Mouse (Mus musculus) kidney, embryonic 14.5 days (tissue): ENCODE measurements at regions not wholly inside any gene's neighbourhood (a gene's known extent, or its start where the extent isn't known, plus 50 kb on each side); places are given as distances from the start of the nearest gene placed in this dataset.
"Not testable (repeated sequence)": the region's sequence is repeated elsewhere in the genome, so short reads cannot be mapped to it uniquely, and the experiment has no call there.

ENCODE experiments used
- ATAC-seq: fragments of 200-750 bp; cut with Nextera tagmentation; 2 replicates; pipeline ENCODE4 v1.8.0; 2017; ENCODE audit warnings: moderate number of reproducible peaks, mild to moderate bottlenecking, moderate TSS enrichment, moderate library complexity; ENCODE audit not compliant: low FRiP score, low TSS enrichment
- H3K27ac ChIP-seq: fragments of 300-500 bp; sonication (generic); 2 replicates; pipeline ENCODE4 v1.5.1; 2014; ENCODE audit warnings: low read depth, mild to moderate bottlenecking, low read length, moderate library complexity, mixed read lengths
- H3K27me3 ChIP-seq: fragments of 300-500 bp; sonication (generic); 2 replicates; pipeline ENCODE4 v1.6.1; 2014; ENCODE audit warnings: mild to moderate bottlenecking, low read length; ENCODE audit not compliant: control insufficient read depth, insufficient read depth
- H3K36me3 ChIP-seq: fragments of 300-500 bp; sonication (generic); 2 replicates; pipeline ENCODE4 v1.6.1; 2014; ENCODE audit warnings: low read length, mixed read lengths; ENCODE audit not compliant: control insufficient read depth, insufficient read depth
- H3K4me1 ChIP-seq: fragments of 300-500 bp; sonication (generic); 2 replicates; pipeline ENCODE4 v1.6.1; 2014; ENCODE audit warnings: low read length, mixed read lengths; ENCODE audit not compliant: control insufficient read depth, insufficient read depth
- H3K4me2 ChIP-seq: fragments of 300-500 bp; sonication (generic); replicated peaks from 2 replicates; pipeline ENCODE4 v1.6.1; 2014; ENCODE audit warnings: low read depth, mild to moderate bottlenecking, low read length
- H3K4me3 ChIP-seq: fragments of 300-500 bp; sonication (generic); 2 replicates; pipeline ENCODE4 v1.5.1; 2014; ENCODE audit warnings: mild to moderate bottlenecking, low read length
- H3K9ac ChIP-seq: fragments of 300-500 bp; sonication (generic); 2 replicates; pipeline ENCODE4 v1.6.1; 2014; ENCODE audit warnings: low read depth, mild to moderate bottlenecking, low read length, moderate library complexity
- H3K9me3 ChIP-seq: fragments of 300-500 bp; sonication (generic); 2 replicates; pipeline ENCODE4 v1.6.1; 2016; ENCODE audit warnings: low read length; ENCODE audit not compliant: control insufficient read depth
- WGBS: fragments of 180-500 bp; shearing (Covaris S2); extraction: QIAGEN DNeasy Blood & Tissue Kit; methylation state at CpG from one replicate; pipeline ENCODE4 v1.1.7; 2014; 5-methylcytosine and 5-hydroxymethylcytosine counted together

DNA sequence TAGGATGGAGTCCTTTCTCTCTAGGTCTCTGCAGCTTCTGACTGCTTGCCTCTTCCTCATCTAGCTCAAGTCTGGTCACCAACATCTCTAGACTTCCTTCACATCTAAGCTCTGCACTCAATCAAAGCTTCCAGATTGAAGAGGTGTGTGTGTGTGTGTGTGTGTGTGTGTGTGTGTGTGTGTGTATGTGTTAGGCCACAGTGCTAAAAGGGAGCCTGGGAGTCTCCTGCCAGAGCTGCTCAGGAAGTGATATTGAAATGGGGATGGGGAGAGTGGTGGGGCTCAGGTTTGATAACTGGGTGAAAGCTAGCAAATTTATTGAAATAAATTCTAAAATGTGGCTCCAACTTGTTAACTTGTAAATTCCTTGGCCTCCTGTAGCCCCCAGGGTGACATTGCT is 73.3 kb downstream of the Gm31371 start:
- H3K4me1 ChIP-seq, H3K27ac ChIP-seq, H3K9me3 ChIP-seq, ATAC-seq, H3K9ac ChIP-seq, H3K36me3 ChIP-seq, H3K27me3 ChIP-seq, H3K4me3 ChIP-seq, H3K4me2 ChIP-seq: not testable (repeated sequence)

DNA sequence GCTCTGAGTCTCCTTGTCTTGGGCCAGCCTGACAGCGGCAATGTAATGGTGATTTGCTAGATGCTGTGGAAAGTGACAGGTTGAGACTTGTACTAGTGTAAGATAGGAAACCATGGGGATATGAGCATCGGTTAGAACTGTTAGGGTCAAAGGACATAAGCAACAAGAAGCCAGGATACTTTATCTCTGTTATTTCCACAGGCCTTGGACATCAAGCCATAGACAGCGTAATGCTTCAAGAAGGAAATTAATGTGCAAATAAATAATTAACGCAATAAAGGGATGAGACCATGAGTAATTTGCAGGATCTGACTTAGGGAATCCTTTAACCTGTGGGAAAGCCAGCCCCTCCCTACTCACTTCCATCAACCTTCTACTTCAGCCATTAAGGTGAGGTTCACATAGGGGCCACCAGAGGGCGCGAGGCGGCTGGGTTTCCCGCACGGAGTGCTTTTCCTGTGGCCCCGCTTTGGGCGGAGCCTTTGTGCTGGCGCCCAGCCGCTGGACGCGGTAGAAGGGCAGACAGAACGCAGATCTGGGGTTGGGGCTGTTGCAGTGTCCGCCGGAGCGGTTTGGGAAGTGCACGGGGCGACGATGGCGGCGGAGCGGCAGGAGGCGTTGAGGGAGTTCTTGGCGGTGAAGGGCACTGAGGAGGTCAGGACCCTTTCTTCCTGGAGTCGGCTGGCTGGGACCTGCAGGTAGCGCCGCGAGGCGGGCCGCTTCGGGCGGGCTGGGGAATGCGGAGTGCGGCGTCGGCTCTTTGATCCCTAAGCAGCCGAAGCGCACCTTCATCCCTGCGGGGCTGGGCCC is 76.5 kb downstream of the Gm31371 start:
- H3K4me3 ChIP-seq, result peak overlapping the region; percentile 47
- 8% methylated on average over 41 of the region's 42 CpGs for WGBS
- H3K9me3 ChIP-seq, result peaks cover 9% of the 10 kb centered on the region
- H3K27me3 ChIP-seq, result no peaks in the 10 kb centered on the region
- peak; percentile 100 for ATAC-seq
- peak overlapping the region; percentile 70 for H3K9ac ChIP-seq
- H3K36me3 ChIP-seq, result no peaks in the 10 kb centered on the region
- no peak overlapping the region for H3K27ac ChIP-seq
- H3K4me1 ChIP-seq, result no peaks in the 10 kb centered on the region
- peak overlapping the region; percentile 68 for H3K4me2 ChIP-seq

DNA sequence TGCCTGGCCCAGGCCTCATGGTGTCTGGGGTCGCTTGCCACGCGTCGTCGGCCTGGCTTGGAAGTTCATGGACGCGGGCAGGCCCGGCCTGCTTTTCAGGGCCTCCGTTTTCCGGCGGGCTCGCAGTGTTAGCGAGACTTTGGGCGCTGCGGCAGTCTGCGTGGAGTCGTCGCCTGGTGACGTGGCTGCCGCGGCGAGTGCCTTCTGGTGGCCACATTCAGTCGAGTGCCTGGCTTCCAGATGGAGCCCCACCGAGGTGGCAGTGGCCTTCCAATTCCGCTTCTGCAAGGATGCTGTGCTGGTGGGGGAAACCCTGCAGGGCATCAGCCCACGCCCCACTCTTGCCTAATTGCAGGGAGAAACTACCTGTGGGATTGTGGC is 77.1 kb downstream of the Gm31371 start:
- Histone ChIP-seq H3K4me2 (peak overlapping the region; percentile 68), H3K4me3 (peak overlapping the region; percentile 47), H3K9ac (peak overlapping the region; percentile 70)
- not testable (repeated sequence) for H3K36me3 ChIP-seq, H3K9me3 ChIP-seq, H3K4me1 ChIP-seq, H3K27ac ChIP-seq, H3K27me3 ChIP-seq
- ATAC-seq, result peak; percentile 39; the same call in 1 of the 2 replicates
- 29% methylated on average over 26 of the region's 26 CpGs for WGBS

- H3K36me3 ChIP-seq, H3K27me3 ChIP-seq, H3K4me2 ChIP-seq, H3K27ac ChIP-seq, H3K9me3 ChIP-seq, H3K4me3 ChIP-seq, ATAC-seq, H3K4me1 ChIP-seq, H3K9ac ChIP-seq: not testable (repeated sequence)
- 79% methylated on average over 3 of the region's 3 CpGs for WGBS
These were observed 104.9 kb downstream of the Gm31371 start for GRCm38 (mm10) chr8:20008106-20008505.

DNA sequence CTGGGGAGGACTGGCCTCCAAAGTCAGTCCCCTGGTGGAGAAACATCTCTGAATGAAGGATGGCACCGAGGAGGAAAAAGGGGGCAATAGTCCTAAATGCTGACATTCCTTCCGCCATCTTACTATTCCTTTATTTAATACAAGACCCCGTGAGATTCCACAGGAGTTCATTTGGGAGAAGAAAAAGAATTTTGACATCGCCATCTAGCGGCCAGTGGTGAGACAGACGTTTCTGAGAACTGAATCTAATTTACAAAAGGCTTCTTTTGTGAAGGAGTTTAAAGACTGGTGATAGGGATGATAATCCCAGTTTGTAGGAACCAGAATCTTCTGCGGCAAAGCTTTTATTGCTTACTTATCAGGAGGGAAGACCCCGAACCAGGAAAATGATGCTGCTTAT is 107.8 kb downstream of the Gm31371 start:
- WGBS, result 70% methylated on average over 8 of the region's 8 CpGs
- not testable (repeated sequence) for H3K4me2 ChIP-seq, H3K27me3 ChIP-seq, H3K4me1 ChIP-seq, H3K4me3 ChIP-seq, H3K27ac ChIP-seq, H3K9me3 ChIP-seq, H3K9ac ChIP-seq, H3K36me3 ChIP-seq, ATAC-seq

- not testable (repeated sequence) for H3K27ac ChIP-seq, H3K4me1 ChIP-seq, H3K27me3 ChIP-seq, H3K4me3 ChIP-seq, H3K36me3 ChIP-seq, H3K9me3 ChIP-seq, H3K9ac ChIP-seq, H3K4me2 ChIP-seq, ATAC-seq
- 78% methylated on average over 7 of the region's 7 CpGs for WGBS
These were observed 110.1 kb downstream of the Gm31371 start for GRCm38 (mm10) chr8:20013278-20013677.

DNA sequence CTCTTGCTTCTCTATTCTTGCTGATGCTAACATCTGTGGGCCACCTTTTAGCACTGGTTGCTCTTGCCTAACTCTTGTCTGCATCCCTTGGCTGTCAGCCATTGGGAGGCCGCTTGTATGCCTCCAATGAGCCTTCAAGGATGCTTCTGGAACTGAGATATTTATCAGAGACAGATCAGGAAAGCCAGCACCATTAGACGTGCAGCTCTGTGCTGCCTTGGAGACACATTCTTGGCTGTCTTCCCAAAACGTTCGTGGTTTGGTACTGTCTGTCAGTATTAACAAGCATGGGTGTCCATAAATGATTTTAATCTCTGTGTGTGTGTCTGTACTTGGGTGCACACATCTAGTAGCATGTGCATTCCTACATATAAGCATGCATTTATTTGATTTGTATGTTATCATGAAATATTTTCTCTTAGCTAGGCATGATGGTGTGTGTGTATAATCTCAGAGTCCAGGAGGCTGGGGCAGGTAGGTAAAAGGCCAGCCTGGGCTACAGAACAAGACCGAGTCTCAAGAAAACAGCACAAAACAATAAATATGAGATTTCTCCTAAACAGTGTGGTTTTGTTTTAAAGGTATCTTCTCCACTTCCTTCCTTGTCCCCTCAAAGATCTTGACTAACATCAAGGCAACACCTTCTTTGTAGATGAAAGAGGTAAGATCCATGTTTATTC is 111.4 kb downstream of the Gm31371 start:
- H3K27me3 ChIP-seq, H3K9me3 ChIP-seq, ATAC-seq, H3K4me3 ChIP-seq, H3K36me3 ChIP-seq, H3K9ac ChIP-seq, H3K4me1 ChIP-seq, H3K4me2 ChIP-seq, H3K27ac ChIP-seq: not testable (repeated sequence)
- WGBS, result 86% methylated on average over 5 of the region's 5 CpGs

GRCm38 (mm10) chr8:20015411-20016081 is 112.4 kb downstream of the Gm31371 start:
- H3K27me3 ChIP-seq, H3K4me1 ChIP-seq, H3K4me2 ChIP-seq, H3K4me3 ChIP-seq, H3K9ac ChIP-seq, ATAC-seq, H3K27ac ChIP-seq, H3K36me3 ChIP-seq, H3K9me3 ChIP-seq: not testable (repeated sequence)
- 85% methylated on average over 6 of the region's 6 CpGs for WGBS
